Mouse (Mus musculus): Measurements from ENCODE around the gene Cideb. TPM values are rescaled to one million over a fixed set of nuclear protein-coding genes. Genes with fewer than 3 reads are reported as not detected.
A peak's percentile ranks its signal among the peaks of the same experiment; 100 is the strongest.

The Cideb gene
- total RNA-seq, 4 experiments from 2014 or later = 1.5 to 3.1 (median 2.4) TPM

GRCm38 (mm10) chr14:55765696-55766095, 7.4 kb upstream of the Cideb start, which contains the start of gene Ltb4r1:
TSS of gene Ltb4r1 (plus strand) at chr14:55765962.
- no peak for DNase-seq (ENCODE audit: low spot score in 2 of 2)

DNA sequence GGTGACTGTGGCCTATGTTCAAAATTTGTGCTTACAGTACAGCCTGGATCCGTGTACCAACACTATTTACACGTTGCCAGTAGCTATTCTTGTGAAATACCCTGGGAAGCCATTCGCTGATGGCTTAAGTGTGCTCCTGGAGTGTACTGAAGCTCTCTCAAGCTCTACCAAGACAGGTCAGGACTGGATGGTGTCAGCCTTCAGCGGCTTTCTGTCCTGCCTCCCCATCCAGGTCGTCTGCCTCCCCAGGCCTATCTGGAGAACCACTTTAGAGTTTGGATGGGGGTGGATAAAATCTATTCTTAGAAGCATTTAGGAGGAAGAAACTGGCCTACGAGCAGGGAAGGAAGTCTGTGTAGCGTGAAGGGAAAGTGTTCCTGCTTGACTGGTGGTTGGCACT, 4.9 kb upstream of the Cideb start:
- DNase-seq (ENCODE audit: low spot score in 2 of 2) = no peak

DNA sequence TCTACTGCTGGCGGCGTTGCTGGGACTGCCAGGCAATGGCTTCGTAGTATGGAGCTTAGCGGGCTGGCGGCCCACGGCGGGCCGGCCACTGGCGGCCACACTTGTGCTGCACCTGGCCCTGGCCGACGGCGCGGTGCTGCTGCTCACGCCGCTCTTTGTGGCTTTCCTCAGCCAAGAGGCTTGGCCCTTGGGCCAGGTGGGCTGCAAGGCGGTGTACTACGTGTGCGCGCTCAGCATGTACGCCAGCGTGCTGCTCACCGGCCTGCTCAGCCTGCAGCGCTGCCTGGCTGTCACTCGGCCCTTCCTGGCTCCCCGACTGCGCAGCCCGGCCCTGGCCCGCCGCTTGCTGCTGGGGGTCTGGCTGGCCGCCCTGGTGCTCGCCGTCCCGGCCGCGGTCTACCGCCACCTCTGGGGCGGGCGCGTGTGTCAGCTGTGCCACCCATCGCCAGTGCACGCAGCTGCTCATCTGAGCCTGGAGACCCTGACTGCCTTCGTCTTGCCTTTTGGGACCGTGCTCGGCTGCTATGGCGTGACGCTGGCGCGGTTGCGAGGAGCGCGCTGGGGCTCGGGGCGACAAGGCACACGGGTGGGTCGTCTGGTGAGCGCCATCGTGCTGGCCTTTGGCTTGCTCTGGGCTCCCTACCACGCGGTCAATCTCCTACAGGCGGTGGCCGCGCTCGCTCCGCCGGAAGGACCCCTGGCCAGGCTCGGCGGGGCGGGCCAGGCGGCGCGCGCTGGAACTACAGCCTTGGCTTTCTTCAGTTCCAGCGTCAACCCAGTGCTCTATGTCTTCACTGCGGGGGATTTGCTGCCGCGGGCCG, 4.0 kb upstream of the Cideb start:
- DNase-seq (ENCODE audit: low spot score in 2 of 2) = no peak

- no peak for DNase-seq (ENCODE audit: low spot score in 2 of 2)
These were observed 2.9 kb upstream of the Cideb start, which contains the start of gene Ltb4r2 for GRCm38 (mm10) chr14:55761163-55761562. TSS of gene Ltb4r2 (plus strand) at chr14:55761428.

GRCm38 (mm10) chr14:55760156-55760555, 1.9 kb upstream of the Cideb start:
- DNase-seq (ENCODE audit: low spot score in 2 of 2) = peak; percentile 62 to 74

DNA sequence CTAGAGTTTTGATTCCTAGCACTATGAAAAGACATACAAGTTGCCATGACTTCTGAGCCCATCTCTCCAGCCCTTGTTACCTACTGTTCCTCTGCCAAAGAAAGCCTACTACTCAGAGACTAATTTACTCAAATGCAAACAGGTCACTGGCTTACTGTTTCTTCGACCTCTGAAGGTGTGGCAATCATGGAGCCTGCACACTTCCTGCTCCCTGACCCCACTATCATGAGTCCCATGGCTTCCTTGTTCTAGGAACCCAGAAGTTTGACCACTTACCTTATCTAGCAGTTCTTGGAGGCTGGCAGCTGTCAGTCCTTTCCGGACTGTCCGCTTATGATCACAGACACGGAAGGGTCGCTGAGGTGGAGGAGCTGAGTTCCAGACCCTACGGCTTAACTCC, 692 bp downstream of the Cideb start:
- no peak for DNase-seq (ENCODE audit: low spot score in 2 of 2)

- no peak for DNase-seq (ENCODE audit: low spot score in 2 of 2)
These were observed 11.0 kb downstream of the Cideb start for GRCm38 (mm10) chr14:55747051-55747847.

DNA sequence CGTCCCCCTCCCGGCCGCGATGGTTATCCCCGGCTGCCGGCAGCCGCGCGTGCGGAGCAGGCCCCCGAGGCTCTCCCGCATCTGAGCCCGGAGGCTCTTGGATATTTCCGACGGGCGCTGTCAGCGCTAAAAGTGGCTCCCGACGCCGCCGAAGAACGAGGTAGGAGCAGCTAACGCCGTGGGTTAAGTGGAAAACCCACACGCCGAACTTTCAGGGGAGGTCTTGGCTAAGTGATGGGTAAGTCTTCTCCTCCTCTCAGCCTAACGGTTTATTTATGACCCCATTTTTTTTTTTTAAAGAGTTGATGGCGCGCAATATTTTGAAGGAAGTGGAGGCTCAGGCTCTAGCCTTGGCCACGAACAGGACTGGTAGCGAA, 12.4 kb downstream of the Cideb start:
- DNase-seq (ENCODE audit: low spot score in 2 of 2) = no peak

- DNase-seq (ENCODE audit: low spot score in 2 of 2) = peak; percentile 74 to 75
These were observed 12.9 kb downstream of the Cideb start, which contains the start of the genes Dhrs1 and Nop9 for GRCm38 (mm10) chr14:55745180-55745860. TSS of gene Dhrs1 (minus strand) at chr14:55745690. TSS of gene Nop9 (plus strand) at chr14:55745693.

DNA sequence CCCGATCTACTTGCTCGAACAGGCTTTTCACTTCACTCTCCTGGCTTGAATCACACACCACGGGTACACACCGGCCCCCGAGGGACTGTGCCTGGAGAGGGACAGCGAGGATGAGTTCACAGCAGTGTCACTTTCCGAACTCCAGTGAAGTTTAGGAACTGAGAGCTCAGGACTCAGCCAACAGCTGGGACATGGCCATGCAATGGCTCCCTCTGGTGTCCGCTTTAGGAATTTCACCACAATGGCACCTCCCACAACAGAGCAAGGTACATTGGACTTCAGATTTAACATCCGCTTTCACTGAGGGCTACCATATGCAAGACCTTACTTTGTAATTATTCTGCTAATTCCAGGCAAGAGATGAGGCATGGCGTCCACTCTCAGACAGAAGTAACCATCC, 14.5 kb downstream of the Cideb start:
- DNase-seq (ENCODE audit: low spot score in 2 of 2) = peak in 1 of 2 experiments; percentile 81

- no peak for DNase-seq (ENCODE audit: low spot score in 2 of 2)
These were observed 21.1 kb downstream of the Cideb start for GRCm38 (mm10) chr14:55737086-55737687.

GRCm38 (mm10) chr14:55735758-55736157, 22.5 kb downstream of the Cideb start:
- DNase-seq (ENCODE audit: low spot score in 2 of 2) = no peak

- DNase-seq (ENCODE audit: low spot score in 2 of 2) = no peak
These were observed 22.9 kb downstream of the Cideb start for GRCm38 (mm10) chr14:55735334-55735733.

- no peak for DNase-seq (ENCODE audit: low spot score in 2 of 2)
These were observed 23.4 kb downstream of the Cideb start for GRCm38 (mm10) chr14:55734869-55735268.

GRCm38 (mm10) chr14:55733889-55734288, 24.4 kb downstream of the Cideb start:
- no peak for DNase-seq (ENCODE audit: low spot score in 2 of 2)

GRCm38 (mm10) chr14:55730531-55731032, 27.7 kb downstream of the Cideb start:
- peak in 1 of 2 experiments; percentile 28 for DNase-seq (ENCODE audit: low spot score in 2 of 2)

- DNase-seq (ENCODE audit: low spot score in 2 of 2) = no peak
These were observed 28.1 kb downstream of the Cideb start for GRCm38 (mm10) chr14:55730116-55730515.

DNA sequence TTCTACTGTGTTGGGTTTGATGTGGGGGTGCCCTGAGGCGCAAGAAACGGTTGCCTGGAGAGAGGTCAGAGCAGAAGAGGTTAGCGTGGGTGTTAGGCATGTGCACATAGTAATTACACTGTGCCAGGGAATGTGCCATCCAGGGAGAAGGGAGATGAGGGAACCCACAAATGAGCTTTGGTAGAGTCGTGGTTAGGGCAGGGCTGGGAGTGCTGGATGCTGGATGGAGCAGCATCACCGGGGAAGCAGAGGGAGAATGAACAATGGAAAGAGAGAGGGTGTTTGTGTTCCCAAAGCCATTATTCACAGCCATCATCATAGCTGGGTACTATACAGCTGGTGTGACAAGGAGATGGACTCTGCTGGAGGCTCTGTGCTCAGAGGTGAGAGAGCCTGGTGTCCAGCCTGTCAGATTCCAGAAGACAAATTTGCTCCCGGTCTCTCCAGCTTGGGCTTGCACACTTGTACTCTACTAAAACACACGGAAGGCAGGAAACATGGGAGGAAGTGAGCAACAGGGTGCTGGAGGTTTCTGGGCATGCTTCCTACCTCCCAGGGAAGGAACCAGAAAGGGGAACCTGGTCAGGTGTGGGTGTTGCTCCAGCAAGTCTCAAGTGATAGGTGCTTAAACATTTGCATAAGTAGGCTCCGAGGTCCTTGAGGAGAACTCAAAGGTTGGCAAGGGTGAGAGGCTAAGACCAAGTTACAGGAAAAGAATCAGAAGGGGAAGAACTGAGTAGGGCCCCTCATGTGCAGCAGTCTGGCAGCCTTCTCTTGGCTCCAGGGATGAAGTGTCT, 30.2 kb downstream of the Cideb start:
- DNase-seq (ENCODE audit: low spot score in 2 of 2) = no peak

DNA sequence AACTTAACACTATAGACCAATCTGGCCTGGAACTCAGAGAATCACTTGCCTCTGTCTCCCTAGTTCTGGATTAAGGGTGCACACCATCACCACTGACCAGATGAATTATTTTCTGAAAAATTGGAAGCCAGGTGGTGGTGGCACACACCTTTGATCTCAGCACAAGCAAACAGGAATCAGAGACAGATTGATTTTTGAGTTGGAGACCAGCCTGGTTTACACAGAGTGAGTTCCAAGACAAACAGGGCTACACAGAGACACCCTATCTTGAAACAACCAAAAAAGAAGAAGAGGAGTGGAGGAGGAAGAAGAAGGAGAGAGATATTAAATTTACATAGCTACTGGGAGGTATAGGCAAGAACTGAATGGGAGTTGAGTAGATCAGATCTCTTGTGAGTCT, 32.0 kb downstream of the Cideb start:
- DNase-seq (ENCODE audit: low spot score in 2 of 2) = no peak

DNA sequence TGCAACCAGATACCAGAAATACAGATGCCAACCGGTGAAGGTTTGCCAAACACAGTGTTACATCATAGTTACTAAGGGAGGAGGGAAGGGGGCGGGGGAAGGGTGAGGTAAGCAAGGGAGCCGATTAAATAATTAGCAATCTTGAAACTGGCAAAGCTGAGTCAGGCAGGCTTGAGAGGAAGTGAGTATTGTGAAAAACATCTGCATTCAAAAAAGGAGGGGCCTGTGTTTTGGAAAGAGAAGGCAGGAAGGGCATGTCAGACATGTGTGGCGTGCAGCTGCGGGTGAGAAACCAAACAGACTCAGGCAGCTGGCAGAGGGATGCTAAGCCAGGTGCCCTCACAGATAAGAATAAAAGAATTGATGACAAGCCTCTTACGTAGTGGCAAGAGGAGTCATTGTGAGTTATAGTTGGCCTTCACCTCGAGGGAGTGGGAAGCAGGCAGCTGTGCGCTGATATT, 33.8 kb downstream of the Cideb start:
- no peak for DNase-seq (ENCODE audit: low spot score in 2 of 2)
